Comparison of ENCODE assay signal across 28 mouse cellular contexts in genomic region chr5:121519758-121520157, GRCm38 (mm10). TPM values are rescaled to one million over a fixed set of nuclear protein-coding genes. Genes with fewer than 3 reads are reported as not detected.
DNase-seq lines count a peak whose midpoint lies in the region; ATAC-seq and TF ChIP-seq lines count a peak whose summit lies in the region.
"Not testable (repeated sequence)": the region's sequence is repeated elsewhere in the genome, so short reads cannot be mapped to it uniquely, and the experiment has no call there.
"Had no signal": no experiment of that assay in that cellular context is flagged by ENCODE, and none has a peak within 500 bp of the region (broad histone marks: within the 10 kb centered on the region; RNA-seq: fewer than 3 reads in every experiment).

No protein-coding gene starts in this region.

- TF ChIP-seq EP300 in liver, postnatal 0 days (IDR thresholded peaks at IDR 0.05; ENCODE audit: low read depth) = not testable (repeated sequence)

- H3K9me3 ChIP-seq in liver, postnatal 0 days (ENCODE audit: low read length) = not testable (repeated sequence)

- H3K79me2 ChIP-seq in myocyte (ENCODE audit: control insufficient read depth, insufficient read depth) = not testable (repeated sequence)

- TF ChIP-seq POLR2A in myocyte (IDR thresholded peaks at IDR 0.05; ENCODE audit: insufficient read length, low read depth) = not testable (repeated sequence)
- TF ChIP-seq POLR2A in testis, adult 2 months (IDR thresholded peaks at IDR 0.05; ENCODE audit: control insufficient read depth, low read depth, low read length) = peak; percentile 68; the same call in 1 of the 2 replicates

- H3K4me2 ChIP-seq in liver, postnatal 0 days (ENCODE audit: low read depth, low read length); myocyte (ENCODE audit: low read depth): not testable (repeated sequence)

- DNase-seq in R1 (ENCODE audit: low read depth, low spot score) = peak; percentile 48
- peak; percentile 36 for DNase-seq in liver, postnatal 0 days

- WGBS in liver, postnatal 0 days (ENCODE audit: insufficient replicate concordance) = 54% methylated on average over 10 of the region's 17 CpGs

- ATAC-seq in common myeloid progenitor, adult 5-6 weeks (replicated peaks; ENCODE audit: low read depth, poor library complexity, severe bottlenecking) = peak; percentile 97
- ATAC-seq in hematopoietic stem cell, adult 5-6 weeks (replicated peaks in 1 of 2; ENCODE audit: insufficient read depth in 1 of 2, low FRiP score in 2 of 2, low TSS enrichment in 1 of 2, low read depth in 1 of 2, poor library complexity in 2 of 2, severe bottlenecking in 2 of 2) = peak; percentile 53 to 76; a peak in 3 of 4 replicates
- ATAC-seq in liver, postnatal 0 days = 0 out of 2 replicates have a peak, but pooled peaks have one; percentile 25
- ATAC-seq in megakaryocyte progenitor cell, adult 5-6 weeks (replicated peaks; ENCODE audit: poor library complexity) = peak; percentile 93

- not testable (repeated sequence) for H3K9ac ChIP-seq in liver, postnatal 0 days (replicated peaks)

- peaks cover 26% of the 10 kb centered on the region for H3K36me3 ChIP-seq in liver, postnatal 0 days (replicated peaks; ENCODE audit: insufficient read depth, low read length)
- peaks cover 22% of the 10 kb centered on the region for H3K36me3 ChIP-seq in myocyte (ENCODE audit: control insufficient read depth, insufficient read depth)
- H3K36me3 ChIP-seq in testis, adult 2 months (ENCODE audit: control insufficient read depth, insufficient read depth, low read length) = not testable (repeated sequence)

- H3K4me3 ChIP-seq in liver, postnatal 0 days (ENCODE audit: low read depth, low read length); myocyte: not testable (repeated sequence)
- peak overlapping the region; percentile 82 for H3K4me3 ChIP-seq in testis, adult 2 months (ENCODE audit: control insufficient read depth, low read depth, low read length)

- H3K27me3 ChIP-seq in liver, postnatal 0 days (ENCODE audit: insufficient read depth, low read length); myocyte (ENCODE audit: control insufficient read depth, insufficient read depth, insufficient read length); testis, adult 2 months (ENCODE audit: control insufficient read depth, insufficient read depth, low read length): not testable (repeated sequence)

- H3K27ac ChIP-seq in liver, postnatal 0 days (ENCODE audit: low read depth); testis, adult 2 months (ENCODE audit: control insufficient read depth, insufficient read depth, low read depth, low read length): not testable (repeated sequence)

- not testable (repeated sequence) for TF ChIP-seq CTCF in liver, postnatal 0 days (IDR thresholded peaks at IDR 0.05; ENCODE audit: low read depth); testis, adult 2 months (IDR thresholded peaks at IDR 0.05; ENCODE audit: control insufficient read depth, insufficient read depth, insufficient replicate concordance, low read depth, low read length)

- H3K4me1 ChIP-seq in liver, postnatal 0 days (ENCODE audit: insufficient read depth); testis, adult 2 months (ENCODE audit: control insufficient read depth, insufficient read depth, low read length): not testable (repeated sequence)

- H3ac ChIP-seq in myocyte (ENCODE audit: control insufficient read depth, insufficient read length) = not testable (repeated sequence)

TF ChIP-seq in myocyte, 11 proteins besides CTCF, POLR2A, EP300 and RAD21:
- TF ChIP-seq POLR2AphosphoS2 (IDR thresholded peaks at IDR 0.05; ENCODE audit: insufficient read length, low read depth) = peak; percentile 47

RNA-seq across cellular contexts. Expression of gene Adam1b, which starts 16.5 kb away (rescaled TPM):
- 0.23 TPM in 1 of 2 replicates, not detected in the other for total RNA-seq in common myeloid progenitor, adult 5-6 weeks (2017)
- total RNA-seq in hematopoietic stem cell, adult 5-6 weeks (2017) = not detected in 2 replicates
- not detected in 2 replicates for polyA plus RNA-seq in liver, postnatal 0 days (2015; fragmentation: Nextera tagmentation; extraction: Ambion mirVana)
- total RNA-seq in megakaryocyte progenitor cell, adult 5-6 weeks (2015) = 0.05 TPM in 1 of 2 replicates, not detected in the other
- 0.25 TPM in 1 of 2 replicates, not detected in the other for total RNA-seq in megakaryocyte progenitor cell, adult 5-6 weeks (2017)
- polyA plus RNA-seq in myocyte (2012; fragmentation: generic; extraction: Trizol) = 0.02 TPM
- polyA plus RNA-seq in testis, adult 2 months (2012; rRNA removed) = 79.7 and 85.1 TPM in 2 replicates
- total RNA-seq: adrenal gland, postnatal 25 days; G1E; gastrocnemius, adult 8-10 months; gastrocnemius, postnatal 25 days; heart, adult 2 months; heart, postnatal 14 days; heart, postnatal 4 days had no signal
- polyA plus RNA-seq: activated CD4-positive, CD25-positive, alpha-beta regulatory T cell, adult 4 months; brain, embryonic 14.5 days; embryonic facial prominence, embryonic 12.5 days; embryonic facial prominence, embryonic 15.5 days; erythroblast, embryonic 14.5 days; forebrain, embryonic 15.5 days; G1E; hindbrain, embryonic 12.5 days had no signal

RNA-seq across cellular contexts. Expression of gene Adam1a, which starts 25.5 kb away (rescaled TPM):
- 3.1 and 3.4 TPM in 2 replicates for total RNA-seq in common myeloid progenitor, adult 5-6 weeks (2017)
- 2.8 and 6.0 TPM in 2 replicates for total RNA-seq in hematopoietic stem cell, adult 5-6 weeks (2017)
- polyA plus RNA-seq in liver, postnatal 0 days (2015; fragmentation: Nextera tagmentation; extraction: Ambion mirVana) = 0.15 and 0.25 TPM in 2 replicates
- total RNA-seq in megakaryocyte progenitor cell, adult 5-6 weeks (2015) = 1.5 and 2.0 TPM in 2 replicates
- total RNA-seq in megakaryocyte progenitor cell, adult 5-6 weeks (2017) = 1.2 and 2.3 TPM in 2 replicates
- 0.77 TPM for polyA plus RNA-seq in myocyte (2012; fragmentation: generic; extraction: Trizol)
- 138 and 140 TPM in 2 replicates for polyA plus RNA-seq in testis, adult 2 months (2012; rRNA removed)

RNA-seq across cellular contexts. Expression of gene Gm42878, which starts 25.5 kb away (rescaled TPM):
- not detected in 2 replicates for total RNA-seq in common myeloid progenitor, adult 5-6 weeks (2017)
- not detected in 2 replicates for total RNA-seq in hematopoietic stem cell, adult 5-6 weeks (2017)
- polyA plus RNA-seq in liver, postnatal 0 days (2015; fragmentation: Nextera tagmentation; extraction: Ambion mirVana) = not detected in 2 replicates
- not detected in 2 replicates for total RNA-seq in megakaryocyte progenitor cell, adult 5-6 weeks (2015)
- 0.08 TPM in 1 of 2 replicates, not detected in the other for total RNA-seq in megakaryocyte progenitor cell, adult 5-6 weeks (2017)
- polyA plus RNA-seq in myocyte (2012; fragmentation: generic; extraction: Trizol) = 0.13 TPM
- 0.14 TPM in 1 of 2 replicates, not detected in the other for polyA plus RNA-seq in testis, adult 2 months (2012; rRNA removed)
- total RNA-seq: adrenal gland, adult 8-10 months; adrenal gland, postnatal 25 days; G1E; gastrocnemius, postnatal 25 days; heart, postnatal 14 days; heart, postnatal 4 days had no signal
- polyA plus RNA-seq: activated CD4-positive, CD25-positive, alpha-beta regulatory T cell, adult 4 months; embryonic facial prominence, embryonic 15.5 days; erythroblast, embryonic 14.5 days; forebrain, embryonic 12.5 days; forebrain, embryonic 15.5 days; G1E; gonadal fat pad, adult 2 months; heart, embryonic 10.5 days; heart, embryonic 13.5 days; hindbrain, embryonic 12.5 days; hindbrain, embryonic 15.5 days; intestine, embryonic 14.5 days had no signal

RNA-seq across cellular contexts. Expression of gene Mapkapk5, which starts 25.9 kb away (rescaled TPM):
- total RNA-seq in common myeloid progenitor, adult 5-6 weeks (2017) = 93.8 and 95.0 TPM in 2 replicates
- 89.9 and 107 TPM in 2 replicates for total RNA-seq in hematopoietic stem cell, adult 5-6 weeks (2017)
- polyA plus RNA-seq in liver, postnatal 0 days (2015; fragmentation: Nextera tagmentation; extraction: Ambion mirVana) = 15.5 and 18.1 TPM in 2 replicates
- 102 TPM in 2 replicates for total RNA-seq in megakaryocyte progenitor cell, adult 5-6 weeks (2015)
- total RNA-seq in megakaryocyte progenitor cell, adult 5-6 weeks (2017) = 115 and 127 TPM in 2 replicates
- polyA plus RNA-seq in myocyte (2012; fragmentation: generic; extraction: Trizol) = 100 TPM
- 21.9 and 28.4 TPM in 2 replicates for polyA plus RNA-seq in testis, adult 2 months (2012; rRNA removed)

Comparison
In these comparisons a context has a peak if more than half of its experiments do, and no peak if none do; other contexts are left out.
1. ATAC-seq: peak in every context shown above with its lines; median percentile 97 in common myeloid progenitor, adult 5-6 weeks; 93 in megakaryocyte progenitor cell, adult 5-6 weeks; 64 in hematopoietic stem cell, adult 5-6 weeks; 25 in liver, postnatal 0 days.